Mouse (Mus musculus): ENCODE results near the gene Gm20662.

The Gm20662 gene

DNA sequence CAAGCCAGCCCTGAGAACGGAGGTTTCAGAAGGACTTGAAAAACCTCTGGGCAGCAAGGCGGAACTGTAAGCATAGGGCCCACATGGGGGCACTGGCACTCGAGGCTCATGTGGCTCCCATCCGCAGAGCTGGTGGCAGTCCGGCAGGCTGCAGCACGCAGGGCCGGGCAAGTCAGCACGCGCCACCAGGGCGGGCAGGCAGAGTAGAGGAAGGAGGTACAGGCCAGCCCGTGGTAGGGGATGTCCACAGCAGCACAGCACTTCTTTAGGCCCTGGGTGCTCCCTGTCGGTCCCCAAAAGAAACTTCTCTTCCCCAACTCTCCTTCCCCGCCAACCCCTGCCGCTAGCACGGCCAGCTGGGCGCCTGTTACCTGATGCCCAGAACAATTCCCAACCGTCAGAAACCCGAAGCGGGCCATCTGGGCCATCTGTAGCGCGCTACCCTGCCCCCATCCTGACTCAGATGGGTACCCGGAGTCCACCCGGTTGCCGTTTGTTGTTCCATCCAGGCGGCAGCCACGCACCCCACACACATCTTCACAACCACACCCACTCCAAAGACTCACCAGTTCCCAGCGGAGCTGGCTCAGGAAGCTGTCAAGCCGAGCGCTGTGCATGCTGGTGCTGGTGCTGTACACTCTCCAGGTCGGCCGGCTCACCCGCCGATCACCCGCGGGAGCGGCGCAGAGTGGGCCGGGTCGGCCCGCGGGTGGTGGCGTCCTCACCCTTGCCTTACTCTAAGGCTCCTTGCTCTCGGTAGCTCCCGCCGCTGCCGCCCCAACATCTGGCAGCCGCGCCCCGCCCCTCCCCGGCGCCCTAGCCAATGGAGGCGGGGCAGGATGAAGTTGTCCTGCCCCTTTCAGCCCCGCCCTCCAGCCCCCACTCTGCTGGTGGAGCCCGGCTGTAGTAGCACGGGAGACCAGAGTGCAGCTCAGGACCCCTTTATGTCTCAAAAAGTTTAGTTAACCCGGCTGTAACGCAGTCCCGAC lies 10.7 kb upstream of the Gm20662 start, which contains the start of gene Inka1:
Inka1 (minus strand) TSS at position 749 of the 989 bp plus-strand sequence.
- POLR2A ChIA-PET, result interaction anchor here in 3 of 4 experiments (0.5 to 3.0 kb wide), 58 partner anchors 9 to 638 kb away, joined by 3 to 35 read pairs (median 4); partner anchors contain the start of genes Ip6k1 (in 3 of the 3), Amigo3 (in 2 of the 3), Apeh (in 2 of the 3) and Gm20662 (in 2 of the 3)
- CTCF ChIA-PET, result interaction anchor here (0.5 to 1.8 kb wide), 40 partner anchors 9 to 1343 kb away, joined by 3 to 25 read pairs (median 4); partner anchors contain the start of genes Ip6k1 (in 2 of the 4), Uba7 (in 2 of the 4), Amigo3 (in 1 of the 4) and Mon1a (in 1 of the 4)

DNA sequence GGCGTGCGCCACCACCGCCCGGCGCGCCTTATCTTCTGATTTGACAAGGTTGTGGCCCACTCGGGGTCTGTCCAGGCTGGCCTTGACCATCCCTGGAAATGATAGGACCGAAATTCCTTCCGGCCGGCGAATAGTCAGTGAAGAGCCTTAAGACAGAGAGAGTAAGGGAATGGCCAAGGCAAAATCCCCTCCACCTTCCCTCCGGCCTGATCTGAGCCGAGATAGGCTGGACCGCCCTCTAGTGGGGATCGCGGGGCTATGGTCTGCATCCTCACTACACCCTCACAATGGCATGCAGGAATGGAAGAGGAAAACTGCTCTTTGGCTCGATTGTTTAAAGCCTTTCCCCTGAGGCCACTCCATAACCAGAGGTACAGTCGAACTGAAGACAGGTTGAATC lies 9.8 kb upstream of the Gm20662 start:
- ChIA-PET CTCF (interaction anchor here (0.8 to 1.8 kb wide), 25 partner anchors 9 to 298 kb away, joined by 3 to 25 read pairs (median 5); partner anchors contain the start of genes Amigo3 (in 1 of the 4), Ip6k1 (in 1 of the 4), Mst1r (in 1 of the 4) and Uba7 (in 1 of the 4)), POLR2A (interaction anchor here in 3 of 4 experiments (0.7 to 3.0 kb wide), 41 partner anchors 9 to 353 kb away, joined by 3 to 35 read pairs (median 5); partner anchors contain the start of genes Ip6k1 (in 3 of the 3), Amigo3 (in 2 of the 3), Apeh (in 2 of the 3) and Uba7 (in 2 of the 3))

- ChIA-PET CTCF (interaction anchor here in 3 of 4 experiments (0.5 to 1.6 kb wide), 10 partner anchors 16 to 313 kb away, joined by 3 to 5 read pairs (median 4); partner anchors contain the start of gene Mst1r (in 1 of the 3)), POLR2A (interaction anchor here in 3 of 4 experiments (0.7 to 2.2 kb wide), 13 partner anchors 11 to 79 kb away, joined by 3 to 10 read pairs (median 4); partner anchors contain the start of genes Ip6k1 (in 2 of the 3) and Amigo3 (in 1 of the 3))
Measured at GRCm38 (mm10) chr9:107987950-107988349, 8.2 kb upstream of the Gm20662 start.

DNA sequence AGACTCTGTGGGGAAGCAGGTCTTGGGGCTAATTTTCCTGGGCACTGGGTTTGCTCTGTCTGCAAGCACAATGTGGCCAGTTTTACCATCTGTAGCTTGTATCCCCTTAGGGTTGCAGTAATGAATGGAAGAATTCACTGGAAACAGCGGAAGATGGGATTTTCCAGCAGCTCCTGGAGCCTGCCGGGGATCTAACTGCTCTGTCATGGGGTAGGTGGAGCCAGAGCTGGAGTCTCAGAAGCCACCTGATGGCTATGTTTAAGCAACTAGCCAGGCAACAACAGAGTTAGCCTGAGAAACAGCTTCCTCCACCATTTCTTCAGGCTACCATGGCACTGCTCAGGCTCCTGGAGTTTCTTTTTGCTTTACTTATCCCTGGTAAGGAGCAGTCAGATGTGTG lies 4.0 kb upstream of the Gm20662 start, which contains the start of gene Cdhr4:
Cdhr4 (plus strand) TSS at position 301 of the 400 bp plus-strand sequence.
- ChIA-PET POLR2A (interaction anchor here in 3 of 4 experiments (0.7 to 2.4 kb wide), 23 partner anchors 8 to 450 kb away, joined by 3 to 32 read pairs (median 5); partner anchors contain the start of genes Ip6k1 (in 3 of the 3), Gm20661 (in 2 of the 3), Gpx1 (in 2 of the 3) and Cyb561d2 (in 1 of the 3)), CTCF (interaction anchor here in 3 of 4 experiments (0.6 to 1.6 kb wide), 9 partner anchors 10 to 102 kb away, joined by 3 to 6 read pairs (median 5); partner anchors contain the start of genes Amigo3 (in 1 of the 3), Apeh (in 1 of the 3) and Ip6k1 (in 1 of the 3))

- ChIA-PET POLR2A (interaction anchor here in 3 of 4 experiments (0.9 to 2.4 kb wide), 17 partner anchors 7 to 381 kb away, joined by 3 to 32 read pairs (median 5); partner anchors contain the start of genes Ip6k1 (in 3 of the 3), Gm20661 (in 1 of the 3), Mst1r (in 1 of the 3) and Uba7 (in 1 of the 3)), CTCF (interaction anchor here in 2 of 4 experiments (0.6 to 1.6 kb wide), 8 partner anchors 9 to 457 kb away, joined by 3 to 6 read pairs (median 5); partner anchors contain the start of genes Amigo3 (in 1 of the 2), Apeh (in 1 of the 2) and Ip6k1 (in 1 of the 2))
Measured at GRCm38 (mm10) chr9:107993013-107993412, 3.1 kb upstream of the Gm20662 start.

DNA sequence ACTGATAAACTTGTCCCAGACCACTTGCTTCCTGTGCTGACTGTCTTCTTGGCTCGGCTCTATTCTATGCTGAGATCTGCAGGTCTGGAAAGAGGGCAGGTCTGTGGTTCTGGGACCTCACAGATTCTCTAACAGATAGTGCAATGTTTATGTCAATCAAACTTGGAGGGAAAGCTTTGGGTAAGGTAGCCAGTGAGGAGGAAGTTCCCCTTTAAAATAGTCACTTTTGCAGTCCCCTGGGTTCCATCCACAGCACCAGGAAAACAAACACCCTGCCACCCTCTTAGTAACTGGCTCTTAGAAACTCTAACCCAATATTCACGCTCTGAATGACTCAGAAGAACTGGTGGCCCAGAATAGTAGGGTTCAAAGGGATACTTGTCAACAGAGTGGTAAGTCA lies 1.7 kb upstream of the Gm20662 start:
- CTCF ChIA-PET, result interaction anchor here in 2 of 4 experiments (0.6 to 1.5 kb wide), 4 partner anchors 9 to 93 kb away, joined by 3 to 7 read pairs (median 4); partner anchors contain the start of gene Inka1 (in 1 of the 2)
- POLR2A ChIA-PET, result interaction anchor here in 3 of 4 experiments (0.5 to 1.9 kb wide), 7 partner anchors 9 to 412 kb away, joined by 3 to 7 read pairs (median 4); partner anchors contain the start of genes Inka1 (in 2 of the 3) and Gmppb (in 1 of the 3)

DNA sequence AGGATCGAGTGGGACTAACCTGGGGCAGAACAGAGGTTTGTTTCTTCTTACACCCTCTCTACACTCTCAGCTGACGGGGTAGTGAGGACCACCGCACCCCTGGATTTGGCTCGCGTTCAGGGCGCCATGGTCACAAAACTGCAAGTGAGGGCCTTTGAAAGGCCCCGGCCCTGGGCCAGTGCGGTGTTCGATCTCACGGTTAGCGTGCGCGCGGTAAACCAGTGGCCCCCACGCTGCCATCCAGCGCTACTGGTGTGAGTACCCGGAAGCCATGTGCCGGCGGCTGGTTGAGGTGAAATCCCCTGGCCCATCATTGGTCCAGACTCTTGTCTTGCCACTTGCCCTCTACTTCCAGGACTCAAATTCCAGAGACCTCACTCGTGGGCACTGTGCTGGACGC lies 636 bp upstream of the Gm20662 start:
- POLR2A ChIA-PET, result interaction anchor here in 2 of 4 experiments (0.8 to 1.9 kb wide), 7 partner anchors 8 to 58 kb away, joined by 3 to 7 read pairs (median 4); partner anchors contain the start of genes Inka1 (in 2 of the 2), Amigo3 (in 1 of the 2) and Gmppb (in 1 of the 2)
- CTCF ChIA-PET, result interaction anchor here in 2 of 4 experiments (0.7 to 1.5 kb wide), 4 partner anchors 10 to 392 kb away, joined by 3 to 7 read pairs (median 4); partner anchors contain the start of gene Inka1 (in 1 of the 2)

GRCm38 (mm10) chr9:108001922-108002770 lies 6.0 kb downstream of the Gm20662 start, which contains the start of gene Ip6k1:
Gene Ip6k1, plus strand, starts transcription at chr9:108002501.
- POLR2A ChIA-PET, result interaction anchor here in 3 of 4 experiments (0.5 to 4.0 kb wide), 94 partner anchors 8 to 1621 kb away, joined by 3 to 32 read pairs (median 5); partner anchors contain the start of genes Amigo3 (in 3 of the 3), Cdhr4 (in 3 of the 3), Gmppb (in 3 of the 3) and Inka1 (in 3 of the 3)
- CTCF ChIA-PET, result interaction anchor here (0.6 to 2.6 kb wide), 22 partner anchors 10 to 308 kb away, joined by 3 to 10 read pairs (median 5); partner anchors contain the start of genes Inka1 (in 2 of the 4) and Cdhr4 (in 1 of the 4)

- CTCF ChIA-PET, result interaction anchor here in 3 of 4 experiments (0.6 to 2.6 kb wide), 22 partner anchors 11 to 309 kb away, joined by 3 to 10 read pairs (median 5); partner anchors contain the start of genes Inka1 (in 2 of the 3), Amigo3 (in 1 of the 3) and Cdhr4 (in 1 of the 3)
- POLR2A ChIA-PET, result interaction anchor here (0.6 to 4.0 kb wide), 92 partner anchors 8 to 1621 kb away, joined by 3 to 32 read pairs (median 5); partner anchors contain the start of genes Amigo3 (in 3 of the 4), Cdhr4 (in 3 of the 4), Gmppb (in 3 of the 4) and Inka1 (in 3 of the 4)
Measured at GRCm38 (mm10) chr9:108002778-108003530, 6.8 kb downstream of the Gm20662 start.

- CTCF ChIA-PET, result interaction anchor here in 2 of 4 experiments (0.6 to 2.6 kb wide), 6 partner anchors 14 to 102 kb away, joined by 3 to 7 read pairs (median 4); partner anchors contain the start of gene Amigo3 (in 1 of the 2)
Measured at GRCm38 (mm10) chr9:108003531-108003890, 7.4 kb downstream of the Gm20662 start.

DNA sequence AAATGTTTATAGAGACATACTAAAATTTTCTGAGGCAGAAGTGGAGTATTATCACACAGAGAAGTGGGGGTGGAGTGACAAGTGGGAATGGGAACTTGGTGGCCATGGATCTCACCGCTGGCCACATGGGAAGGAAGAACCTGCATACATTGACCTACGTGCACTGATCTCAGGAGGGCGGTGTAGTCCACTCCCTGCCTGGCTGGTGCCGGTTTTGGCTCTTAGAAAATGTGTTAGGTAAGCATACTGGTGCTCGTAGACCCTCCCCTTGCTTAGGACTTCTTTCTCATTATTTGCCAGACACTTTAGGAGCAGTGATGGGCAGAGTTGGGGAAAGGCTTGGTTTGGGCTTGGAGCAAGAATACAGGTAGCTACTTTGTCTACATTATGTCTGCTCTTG lies 11.9 kb downstream of the Gm20662 start:
- ChIA-PET POLR2A (interaction anchor here in 2 of 4 experiments (1.0 to 1.6 kb wide), 2 partner anchors 41 to 45 kb away, joined by 3 read pairs; partner anchors contain the start of genes Amigo3 (in 1 of the 2) and Gmppb (in 1 of the 2)), CTCF (interaction anchor here in 1 of 4 experiments (1.0 kb wide), 2 partner anchors 45 to 439 kb away, joined by 3 read pairs; partner anchors contain the start of gene Amigo3)

More at GRCm38 (mm10) chr9:108003531-108003890, 7.4 kb downstream of the Gm20662 start:
- POLR2A ChIA-PET, result interaction anchor here (0.6 to 3.6 kb wide), 38 partner anchors 8 to 397 kb away, joined by 3 to 27 read pairs (median 5); partner anchors contain the start of genes Cdhr4 (in 2 of the 4), Gmppb (in 2 of the 4), Inka1 (in 2 of the 4) and Rbm6 (in 2 of the 4)

GRCm38 (mm10) chr9:108010385-108010784 lies 14.2 kb downstream of the Gm20662 start:
- CTCF ChIA-PET, result interaction anchor here in 1 of 4 experiments (0.6 to 1.4 kb wide), 2 partner anchors 43 to 109 kb away, joined by 3 to 5 read pairs; partner anchors contain the start of gene Amigo3
- POLR2A ChIA-PET, result interaction anchor here in 3 of 4 experiments (0.6 to 1.9 kb wide), 17 partner anchors 9 to 311 kb away, joined by 3 to 24 read pairs (median 4); partner anchors contain the start of genes Amigo3 (in 2 of the 3), Cdhr4 (in 2 of the 3), Ip6k1 (in 2 of the 3) and Gmppb (in 1 of the 3)

DNA sequence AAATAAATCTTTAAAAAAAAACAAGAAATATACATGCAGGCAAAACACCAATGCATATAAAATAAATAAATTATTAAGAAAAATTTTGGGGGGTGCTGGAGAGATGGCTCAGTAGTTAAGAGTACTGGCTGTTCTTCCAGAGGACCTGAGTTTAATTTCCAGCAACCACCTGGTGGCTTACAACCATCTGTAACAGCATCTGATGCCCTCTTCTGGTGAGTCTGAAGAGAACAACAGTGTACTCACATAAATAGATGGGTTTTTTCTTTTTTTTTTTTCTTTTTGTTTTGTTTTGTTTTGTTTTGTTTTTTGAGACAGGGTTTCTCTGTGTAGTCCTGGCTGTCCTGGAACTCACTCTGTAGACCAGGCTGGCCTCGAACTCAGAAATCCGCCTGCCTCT lies 17.4 kb downstream of the Gm20662 start:
- CTCF ChIA-PET, result interaction anchor here in 3 of 4 experiments (0.6 to 1.8 kb wide), 8 partner anchors 11 to 169 kb away, joined by 3 to 6 read pairs (median 3); partner anchors contain the start of genes Gm20662 (in 1 of the 3), Ip6k1 (in 1 of the 3) and Mst1r (in 1 of the 3)
- POLR2A ChIA-PET, result interaction anchor here in 3 of 4 experiments (0.5 to 1.7 kb wide), 6 partner anchors 11 to 201 kb away, joined by 3 to 16 read pairs (median 3); partner anchors contain the start of genes Ip6k1 (in 2 of the 3) and Inka1 (in 1 of the 3)

- ChIA-PET CTCF (interaction anchor here in 3 of 4 experiments (0.6 to 1.5 kb wide), 4 partner anchors 14 to 291 kb away, joined by 3 to 4 read pairs (median 3); no protein-coding TSS in a partner anchor), POLR2A (interaction anchor here in 3 of 4 experiments (0.7 to 2.3 kb wide), 9 partner anchors 12 to 2000 kb away, joined by 3 to 11 read pairs (median 3); partner anchors contain the start of genes Amigo3 (in 1 of the 3) and Ip6k1 (in 1 of the 3))
Measured at GRCm38 (mm10) chr9:108017127-108017526, 21.0 kb downstream of the Gm20662 start.

All from embryonic stem cell, embryonic (primary cell).